Mouse (Mus musculus): Measurements from ENCODE around the gene Dpysl5. TPM values are rescaled to one million over a fixed set of nuclear protein-coding genes. Genes with fewer than 3 reads are reported as not detected.

Gene Dpysl5
- polyA plus RNA-seq, 1 experiment from 2014 or later = 10.4 TPM

- H3K9me3 ChIP-seq (ENCODE audit: control insufficient read depth, low read length) = no peaks in the 10 kb centered on the region
- no peak overlapping the region for H3K27ac ChIP-seq (ENCODE audit: low read depth)
- ATAC-seq (replicated peaks; ENCODE audit: low FRiP score, low TSS enrichment, low read depth) (no peak), DNase-seq (ENCODE audit: low spot score) (no peak)
- no peaks in the 10 kb centered on the region for H3K36me3 ChIP-seq (ENCODE audit: control insufficient read depth, insufficient read depth, low read length)
- no peak overlapping the region for H3K4me3 ChIP-seq (ENCODE audit: low read depth, low read length)
- H3K4me2 ChIP-seq (ENCODE audit: low read length) = no peak overlapping the region
- H3K27me3 ChIP-seq (replicated peaks; ENCODE audit: control insufficient read depth, insufficient read depth, low read length) = no peaks in the 10 kb centered on the region
- H3K9ac ChIP-seq (ENCODE audit: low read length) = no peak overlapping the region
- WGBS = 76% methylated on average over 12 of the region's 12 CpGs
- H3K4me1 ChIP-seq (replicated peaks; ENCODE audit: control insufficient read depth, insufficient read depth, low read length) = peaks cover 11% of the 10 kb centered on the region
Observed at GRCm38 (mm10) chr5:30765596-30766370, 54.4 kb downstream of the Dpysl5 start.

GRCm38 (mm10) chr5:30768082-30768481, 56.7 kb downstream of the Dpysl5 start:
- Histone ChIP-seq H3K27me3 (replicated peaks; ENCODE audit: control insufficient read depth, insufficient read depth, low read length) (no peaks in the 10 kb centered on the region), H3K27ac (ENCODE audit: low read depth) (no peak overlapping the region), H3K4me2 (ENCODE audit: low read length) (no peak overlapping the region), H3K9me3 (ENCODE audit: control insufficient read depth, low read length) (no peaks in the 10 kb centered on the region), H3K4me1 (replicated peaks; ENCODE audit: control insufficient read depth, insufficient read depth, low read length) (peaks cover 11% of the 10 kb centered on the region), H3K4me3 (ENCODE audit: low read depth, low read length) (no peak overlapping the region), H3K9ac (ENCODE audit: low read length) (no peak overlapping the region), H3K36me3 (ENCODE audit: control insufficient read depth, insufficient read depth, low read length) (no peaks in the 10 kb centered on the region)
- DNase-seq (ENCODE audit: low spot score) (no peak), ATAC-seq (replicated peaks; ENCODE audit: low FRiP score, low TSS enrichment, low read depth) (no peak)
- WGBS = 77% methylated on average over 4 of the region's 4 CpGs

- Histone ChIP-seq H3K4me1 (replicated peaks; ENCODE audit: control insufficient read depth, insufficient read depth, low read length) (peaks cover 11% of the 10 kb centered on the region), H3K27me3 (replicated peaks; ENCODE audit: control insufficient read depth, insufficient read depth, low read length) (no peaks in the 10 kb centered on the region), H3K4me3 (ENCODE audit: low read depth, low read length) (no peak overlapping the region), H3K4me2 (ENCODE audit: low read length) (no peak overlapping the region), H3K27ac (ENCODE audit: low read depth) (no peak overlapping the region), H3K9me3 (ENCODE audit: control insufficient read depth, low read length) (no peaks in the 10 kb centered on the region), H3K9ac (ENCODE audit: low read length) (no peak overlapping the region), H3K36me3 (ENCODE audit: control insufficient read depth, insufficient read depth, low read length) (no peaks in the 10 kb centered on the region)
- peak; percentile 65 for DNase-seq (ENCODE audit: low spot score)
- peak; percentile 69 for ATAC-seq (replicated peaks; ENCODE audit: low FRiP score, low TSS enrichment, low read depth)
- WGBS = 16% methylated on average over 9 of the region's 9 CpGs
Observed at GRCm38 (mm10) chr5:30768598-30768997, 57.2 kb downstream of the Dpysl5 start.

- Histone ChIP-seq H3K27me3 (replicated peaks; ENCODE audit: control insufficient read depth, insufficient read depth, low read length) (no peaks in the 10 kb centered on the region), H3K36me3 (ENCODE audit: control insufficient read depth, insufficient read depth, low read length) (no peaks in the 10 kb centered on the region), H3K4me1 (replicated peaks; ENCODE audit: control insufficient read depth, insufficient read depth, low read length) (peaks cover 11% of the 10 kb centered on the region), H3K4me2 (ENCODE audit: low read length) (no peak overlapping the region), H3K4me3 (ENCODE audit: low read depth, low read length) (no peak overlapping the region), H3K9me3 (ENCODE audit: control insufficient read depth, low read length) (no peaks in the 10 kb centered on the region), H3K9ac (ENCODE audit: low read length) (no peak overlapping the region), H3K27ac (ENCODE audit: low read depth) (no peak overlapping the region)
- DNase-seq (ENCODE audit: low spot score) = no peak
- WGBS = 80% methylated on average over 9 of the region's 9 CpGs
- no peak for ATAC-seq (replicated peaks; ENCODE audit: low FRiP score, low TSS enrichment, low read depth)
Observed at GRCm38 (mm10) chr5:30769075-30769474, 57.7 kb downstream of the Dpysl5 start.

- Histone ChIP-seq H3K4me1 (replicated peaks; ENCODE audit: control insufficient read depth, insufficient read depth, low read length) (0 out of 2 replicates have a peak, but pooled peaks cover 2% of the 10 kb centered on the region), H3K27ac (ENCODE audit: low read depth) (no peak overlapping the region), H3K9me3 (ENCODE audit: control insufficient read depth, low read length) (no peaks in the 10 kb centered on the region), H3K4me2 (ENCODE audit: low read length) (peak overlapping the region; percentile 49), H3K36me3 (ENCODE audit: control insufficient read depth, insufficient read depth, low read length) (no peaks in the 10 kb centered on the region), H3K4me3 (ENCODE audit: low read depth, low read length) (peak overlapping the region; percentile 17), H3K27me3 (replicated peaks; ENCODE audit: control insufficient read depth, insufficient read depth, low read length) (no peaks in the 10 kb centered on the region), H3K9ac (ENCODE audit: low read length) (no peak overlapping the region)
- DNase-seq (ENCODE audit: low spot score) (peak; percentile 88), ATAC-seq (replicated peaks; ENCODE audit: low FRiP score, low TSS enrichment, low read depth) (peak; percentile 88)
- 7% methylated on average over 20 of the region's 20 CpGs for WGBS
Observed at GRCm38 (mm10) chr5:30774601-30775371, 63.4 kb downstream of the Dpysl5 start.

- WGBS = 62% methylated on average over 9 of the region's 9 CpGs
- Histone ChIP-seq H3K4me1 (replicated peaks; ENCODE audit: control insufficient read depth, insufficient read depth, low read length) (no peaks in the 10 kb centered on the region; the same call in 1 of the 2 replicates), H3K27ac (ENCODE audit: low read depth) (no peak overlapping the region), H3K27me3 (replicated peaks; ENCODE audit: control insufficient read depth, insufficient read depth, low read length) (no peaks in the 10 kb centered on the region), H3K9ac (ENCODE audit: low read length) (no peak overlapping the region), H3K9me3 (ENCODE audit: control insufficient read depth, low read length) (no peaks in the 10 kb centered on the region), H3K36me3 (ENCODE audit: control insufficient read depth, insufficient read depth, low read length) (no peaks in the 10 kb centered on the region), H3K4me3 (ENCODE audit: low read depth, low read length) (no peak overlapping the region), H3K4me2 (ENCODE audit: low read length) (no peak overlapping the region)
- DNase-seq (ENCODE audit: low spot score) (no peak), ATAC-seq (replicated peaks; ENCODE audit: low FRiP score, low TSS enrichment, low read depth) (no peak)
Observed at GRCm38 (mm10) chr5:30780699-30781098, 69.3 kb downstream of the Dpysl5 start.

- no peaks in the 10 kb centered on the region for H3K27me3 ChIP-seq (replicated peaks; ENCODE audit: control insufficient read depth, insufficient read depth, low read length)
- H3K36me3 ChIP-seq (ENCODE audit: control insufficient read depth, insufficient read depth, low read length) = no peaks in the 10 kb centered on the region
- WGBS = 84% methylated on average over 3 of the region's 3 CpGs
- no peak for ATAC-seq (replicated peaks; ENCODE audit: low FRiP score, low TSS enrichment, low read depth)
- no peak overlapping the region for H3K9ac ChIP-seq (ENCODE audit: low read length)
- no peak overlapping the region for H3K4me3 ChIP-seq (ENCODE audit: low read depth, low read length)
- H3K27ac ChIP-seq (ENCODE audit: low read depth) = no peak overlapping the region
- no peaks in the 10 kb centered on the region; the same call in 1 of the 2 replicates for H3K4me1 ChIP-seq (replicated peaks; ENCODE audit: control insufficient read depth, insufficient read depth, low read length)
- DNase-seq (ENCODE audit: low spot score) = no peak
- no peaks in the 10 kb centered on the region for H3K9me3 ChIP-seq (ENCODE audit: control insufficient read depth, low read length)
- no peak overlapping the region for H3K4me2 ChIP-seq (ENCODE audit: low read length)
Observed at GRCm38 (mm10) chr5:30781147-30781546, 69.8 kb downstream of the Dpysl5 start.

- no peak overlapping the region for H3K4me3 ChIP-seq (ENCODE audit: low read depth, low read length)
- DNase-seq (ENCODE audit: low spot score) (no peak), ATAC-seq (replicated peaks; ENCODE audit: low FRiP score, low TSS enrichment, low read depth) (no peak)
- H3K27ac ChIP-seq (ENCODE audit: low read depth) = no peak overlapping the region
- H3K36me3 ChIP-seq (ENCODE audit: control insufficient read depth, insufficient read depth, low read length) = no peaks in the 10 kb centered on the region
- no peaks in the 10 kb centered on the region for H3K4me1 ChIP-seq (replicated peaks; ENCODE audit: control insufficient read depth, insufficient read depth, low read length)
- no peaks in the 10 kb centered on the region for H3K9me3 ChIP-seq (ENCODE audit: control insufficient read depth, low read length)
- 89% methylated on average over 5 of the region's 5 CpGs for WGBS
- H3K27me3 ChIP-seq (replicated peaks; ENCODE audit: control insufficient read depth, insufficient read depth, low read length) = no peaks in the 10 kb centered on the region
- no peak overlapping the region for H3K9ac ChIP-seq (ENCODE audit: low read length)
- H3K4me2 ChIP-seq (ENCODE audit: low read length) = no peak overlapping the region
Observed at GRCm38 (mm10) chr5:30787381-30787780, 76.0 kb downstream of the Dpysl5 start.

Data from intestine, embryonic 14.5 days (tissue).